Mouse (Mus musculus): ENCODE data around the gene Stoml1. TPM values are rescaled to one million over a fixed set of nuclear protein-coding genes. Genes with fewer than 3 reads are reported as not detected.
A peak's percentile ranks its signal among the peaks of the same experiment; 100 is the strongest.
"Not testable (repeated sequence)": the region's sequence is repeated elsewhere in the genome, so short reads cannot be mapped to it uniquely, and the experiment has no call there.

Gene Stoml1
- polyA plus RNA-seq, 1 experiment from 2014 or later = 35.8 TPM

- H3K27me3 ChIP-seq (ENCODE audit: insufficient read depth, low read length) = no peaks in the 10 kb centered on the region
- no peaks in the 10 kb centered on the region for H3K36me3 ChIP-seq (ENCODE audit: insufficient read depth, low read length)
- H3K9ac ChIP-seq (replicated peaks; ENCODE audit: low read length) = no peak overlapping the region
- WGBS = 62% methylated on average over 3 of the region's 3 CpGs
- no peak overlapping the region for H3K4me2 ChIP-seq (replicated peaks; ENCODE audit: low read depth, low read length)
- no peaks in the 10 kb centered on the region for H3K9me3 ChIP-seq (ENCODE audit: low read length)
- no peak overlapping the region for H3K27ac ChIP-seq (ENCODE audit: low read length)
- ATAC-seq (ENCODE audit: low FRiP score, low TSS enrichment) = no peak
- peaks cover 30% of the 10 kb centered on the region for H3K4me1 ChIP-seq (ENCODE audit: insufficient read depth, low read length)
- H3K4me3 ChIP-seq (ENCODE audit: low read length) = no peak overlapping the region
Measured at GRCm38 (mm10) chr9:58270081-58270480, 17.1 kb downstream of the Stoml1 start.

- no peak overlapping the region for H3K9ac ChIP-seq (replicated peaks; ENCODE audit: low read length)
- H3K27ac ChIP-seq (ENCODE audit: low read length) = no peak overlapping the region
- H3K27me3 ChIP-seq (ENCODE audit: insufficient read depth, low read length) = no peaks in the 10 kb centered on the region
- ATAC-seq (ENCODE audit: low FRiP score, low TSS enrichment) = no peak
- H3K4me2 ChIP-seq (replicated peaks; ENCODE audit: low read depth, low read length) = no peak overlapping the region
- H3K36me3 ChIP-seq (ENCODE audit: insufficient read depth, low read length) = no peaks in the 10 kb centered on the region
- no peaks in the 10 kb centered on the region for H3K9me3 ChIP-seq (ENCODE audit: low read length)
- whole genome bisulfite sequencing = 87% methylated on average over 3 of the region's 3 CpGs
- H3K4me1 ChIP-seq (ENCODE audit: insufficient read depth, low read length) = peaks cover 38% of the 10 kb centered on the region
- no peak overlapping the region for H3K4me3 ChIP-seq (ENCODE audit: low read length)
Measured at GRCm38 (mm10) chr9:58271109-58271508, 18.1 kb downstream of the Stoml1 start.

GRCm38 (mm10) chr9:58271551-58271950 lies 18.6 kb downstream of the Stoml1 start:
- H3K4me1 ChIP-seq (ENCODE audit: insufficient read depth, low read length) = peaks cover 37% of the 10 kb centered on the region
- H3K27me3 ChIP-seq (ENCODE audit: insufficient read depth, low read length); H3K9me3 ChIP-seq (ENCODE audit: low read length); H3K9ac ChIP-seq (replicated peaks; ENCODE audit: low read length); H3K4me3 ChIP-seq (ENCODE audit: low read length); H3K4me2 ChIP-seq (replicated peaks; ENCODE audit: low read depth, low read length); H3K27ac ChIP-seq (ENCODE audit: low read length); ATAC-seq (ENCODE audit: low FRiP score, low TSS enrichment); H3K36me3 ChIP-seq (ENCODE audit: insufficient read depth, low read length): not testable (repeated sequence)
- 93% methylated on average over 9 of the region's 9 CpGs for WGBS

- Histone ChIP-seq H3K9me3 (ENCODE audit: low read length) (no peaks in the 10 kb centered on the region), H3K9ac (replicated peaks; ENCODE audit: low read length) (no peak overlapping the region), H3K27me3 (ENCODE audit: insufficient read depth, low read length) (no peaks in the 10 kb centered on the region), H3K4me2 (replicated peaks; ENCODE audit: low read depth, low read length) (no peak overlapping the region), H3K4me1 (ENCODE audit: insufficient read depth, low read length) (peaks cover 32% of the 10 kb centered on the region), H3K36me3 (ENCODE audit: insufficient read depth, low read length) (no peaks in the 10 kb centered on the region), H3K4me3 (ENCODE audit: low read length) (no peak overlapping the region), H3K27ac (ENCODE audit: low read length) (no peak overlapping the region)
- no peak for ATAC-seq (ENCODE audit: low FRiP score, low TSS enrichment)
- WGBS = 79% methylated on average over 2 of the region's 2 CpGs
Measured at GRCm38 (mm10) chr9:58272068-58272541, 19.1 kb downstream of the Stoml1 start.

- H3K9ac ChIP-seq (replicated peaks; ENCODE audit: low read length) = no peak overlapping the region
- 76% methylated on average over 9 of the region's 9 CpGs for WGBS
- no peak overlapping the region for H3K4me3 ChIP-seq (ENCODE audit: low read length)
- no peaks in the 10 kb centered on the region for H3K9me3 ChIP-seq (ENCODE audit: low read length)
- H3K4me1 ChIP-seq (ENCODE audit: insufficient read depth, low read length) = peaks cover 32% of the 10 kb centered on the region
- H3K36me3 ChIP-seq (ENCODE audit: insufficient read depth, low read length) = no peaks in the 10 kb centered on the region
- no peak overlapping the region for H3K4me2 ChIP-seq (replicated peaks; ENCODE audit: low read depth, low read length)
- H3K27ac ChIP-seq (ENCODE audit: low read length) = no peak overlapping the region
- ATAC-seq (ENCODE audit: low FRiP score, low TSS enrichment) = no peak
- H3K27me3 ChIP-seq (ENCODE audit: insufficient read depth, low read length) = no peaks in the 10 kb centered on the region
Measured at GRCm38 (mm10) chr9:58272855-58273254, 19.9 kb downstream of the Stoml1 start.

GRCm38 (mm10) chr9:58274101-58274604 lies 21.2 kb downstream of the Stoml1 start:
- no peaks in the 10 kb centered on the region for H3K9me3 ChIP-seq (ENCODE audit: low read length)
- WGBS = 59% methylated on average over 7 of the region's 7 CpGs
- peaks cover 32% of the 10 kb centered on the region for H3K4me1 ChIP-seq (ENCODE audit: insufficient read depth, low read length)
- no peak overlapping the region for H3K4me3 ChIP-seq (ENCODE audit: low read length)
- no peak overlapping the region; the same call in 1 of the 2 replicates for H3K9ac ChIP-seq (replicated peaks; ENCODE audit: low read length)
- ATAC-seq (ENCODE audit: low FRiP score, low TSS enrichment) = no peak
- peak overlapping the region; percentile 90 for H3K27ac ChIP-seq (ENCODE audit: low read length)
- H3K27me3 ChIP-seq (ENCODE audit: insufficient read depth, low read length) = no peaks in the 10 kb centered on the region
- H3K36me3 ChIP-seq (ENCODE audit: insufficient read depth, low read length) = no peaks in the 10 kb centered on the region
- no peak overlapping the region for H3K4me2 ChIP-seq (replicated peaks; ENCODE audit: low read depth, low read length)

- Histone ChIP-seq H3K4me2 (replicated peaks; ENCODE audit: low read depth, low read length) (peak overlapping the region; percentile 11; the same call in 1 of the 2 replicates), H3K4me3 (ENCODE audit: low read length) (no peak overlapping the region), H3K36me3 (ENCODE audit: insufficient read depth, low read length) (no peaks in the 10 kb centered on the region), H3K9ac (replicated peaks; ENCODE audit: low read length) (no peak overlapping the region; the same call in 1 of the 2 replicates), H3K9me3 (ENCODE audit: low read length) (no peaks in the 10 kb centered on the region), H3K27me3 (ENCODE audit: insufficient read depth, low read length) (no peaks in the 10 kb centered on the region), H3K27ac (ENCODE audit: low read length) (peak overlapping the region; percentile 90), H3K4me1 (ENCODE audit: insufficient read depth, low read length) (peaks cover 32% of the 10 kb centered on the region)
- 38% methylated on average over 3 of the region's 3 CpGs for WGBS
- no peak for ATAC-seq (ENCODE audit: low FRiP score, low TSS enrichment)
Measured at GRCm38 (mm10) chr9:58274626-58275025, 21.7 kb downstream of the Stoml1 start.

GRCm38 (mm10) chr9:58275115-58275774 lies 22.3 kb downstream of the Stoml1 start:
- H3K27ac ChIP-seq (ENCODE audit: low read length) = peak overlapping the region; percentile 90
- no peaks in the 10 kb centered on the region for H3K9me3 ChIP-seq (ENCODE audit: low read length)
- peak overlapping the region; percentile 11 for H3K4me2 ChIP-seq (replicated peaks; ENCODE audit: low read depth, low read length)
- H3K4me1 ChIP-seq (ENCODE audit: insufficient read depth, low read length) = peaks cover 33% of the 10 kb centered on the region
- 6% methylated on average over 8 of the region's 8 CpGs for WGBS
- peak; percentile 91 for ATAC-seq (ENCODE audit: low FRiP score, low TSS enrichment)
- H3K4me3 ChIP-seq (ENCODE audit: low read length) = no peak overlapping the region
- peak overlapping the region; percentile 32 for H3K9ac ChIP-seq (replicated peaks; ENCODE audit: low read length)
- no peaks in the 10 kb centered on the region for H3K27me3 ChIP-seq (ENCODE audit: insufficient read depth, low read length)
- no peaks in the 10 kb centered on the region for H3K36me3 ChIP-seq (ENCODE audit: insufficient read depth, low read length)

GRCm38 (mm10) chr9:58275797-58276196 lies 22.8 kb downstream of the Stoml1 start:
- no peak for ATAC-seq (ENCODE audit: low FRiP score, low TSS enrichment)
- no peaks in the 10 kb centered on the region for H3K36me3 ChIP-seq (ENCODE audit: insufficient read depth, low read length)
- H3K4me1 ChIP-seq (ENCODE audit: insufficient read depth, low read length) = peaks cover 35% of the 10 kb centered on the region
- no peaks in the 10 kb centered on the region for H3K27me3 ChIP-seq (ENCODE audit: insufficient read depth, low read length)
- peak overlapping the region; percentile 11; the same call in 1 of the 2 replicates for H3K4me2 ChIP-seq (replicated peaks; ENCODE audit: low read depth, low read length)
- peak overlapping the region; percentile 90 for H3K27ac ChIP-seq (ENCODE audit: low read length)
- H3K9ac ChIP-seq (replicated peaks; ENCODE audit: low read length) = peak overlapping the region; percentile 32; the same call in 1 of the 2 replicates
- no peaks in the 10 kb centered on the region for H3K9me3 ChIP-seq (ENCODE audit: low read length)
- H3K4me3 ChIP-seq (ENCODE audit: low read length) = no peak overlapping the region
- WGBS = 64% methylated on average over 3 of the region's 3 CpGs

GRCm38 (mm10) chr9:58276346-58276745 lies 23.4 kb downstream of the Stoml1 start:
- Histone ChIP-seq H3K9ac (replicated peaks; ENCODE audit: low read length) (no peak overlapping the region), H3K4me1 (ENCODE audit: insufficient read depth, low read length) (peaks cover 35% of the 10 kb centered on the region), H3K4me3 (ENCODE audit: low read length) (no peak overlapping the region), H3K36me3 (ENCODE audit: insufficient read depth, low read length) (no peaks in the 10 kb centered on the region), H3K27me3 (ENCODE audit: insufficient read depth, low read length) (no peaks in the 10 kb centered on the region), H3K27ac (ENCODE audit: low read length) (peak overlapping the region; percentile 90; the same call in 1 of the 2 replicates), H3K9me3 (ENCODE audit: low read length) (no peaks in the 10 kb centered on the region), H3K4me2 (replicated peaks; ENCODE audit: low read depth, low read length) (no peak overlapping the region)
- no peak for ATAC-seq (ENCODE audit: low FRiP score, low TSS enrichment)
- WGBS = 30% methylated on average over 5 of the region's 5 CpGs
